Mouse (Mus musculus): ENCODE measurements around the gene Ccl21b. TPM values are rescaled to one million over a fixed set of nuclear protein-coding genes. Genes with fewer than 3 reads are reported as not detected.
"Not testable (repeated sequence)": the region's sequence is repeated elsewhere in the genome, so short reads cannot be mapped to it uniquely, and the experiment has no call there.

Gene Ccl21b
- not detected in 2 replicates for polyA plus RNA-seq (2015; fragmentation: Nextera tagmentation; extraction: Ambion mirVana)

DNA sequence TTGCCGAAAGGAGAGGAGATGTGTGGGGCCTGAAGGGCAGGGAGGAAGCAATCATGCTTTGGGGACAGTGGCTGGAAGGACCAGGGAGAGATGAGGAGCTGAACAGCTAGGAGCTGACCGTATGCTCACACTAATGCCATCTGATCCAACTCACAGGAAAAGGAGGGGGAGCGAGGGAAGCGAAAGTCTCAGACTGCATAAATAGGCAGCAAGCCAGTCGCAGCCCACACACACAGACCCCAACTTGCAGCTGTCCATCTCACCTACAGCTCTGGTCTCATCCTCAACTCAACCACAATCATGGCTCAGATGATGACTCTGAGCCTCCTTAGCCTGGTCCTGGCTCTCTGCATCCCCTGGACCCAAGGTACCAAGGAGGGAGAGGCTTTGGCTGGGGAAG lies at the start of gene Ccl21b:
Gene Ccl21b (plus strand): TSS at position 301 of the 400 bp plus-strand sequence.
- H3K4me2 ChIP-seq; H3K4me1 ChIP-seq (replicated peaks); H3K36me3 ChIP-seq; H3K4me3 ChIP-seq; ATAC-seq (ENCODE audit: low FRiP score, low read depth); H3K27me3 ChIP-seq; H3K9ac ChIP-seq; H3K27ac ChIP-seq (replicated peaks); H3K9me3 ChIP-seq: not testable (repeated sequence)
- no CpG with 5 or more reads among the region's 5 CpGs for whole genome bisulfite sequencing

DNA sequence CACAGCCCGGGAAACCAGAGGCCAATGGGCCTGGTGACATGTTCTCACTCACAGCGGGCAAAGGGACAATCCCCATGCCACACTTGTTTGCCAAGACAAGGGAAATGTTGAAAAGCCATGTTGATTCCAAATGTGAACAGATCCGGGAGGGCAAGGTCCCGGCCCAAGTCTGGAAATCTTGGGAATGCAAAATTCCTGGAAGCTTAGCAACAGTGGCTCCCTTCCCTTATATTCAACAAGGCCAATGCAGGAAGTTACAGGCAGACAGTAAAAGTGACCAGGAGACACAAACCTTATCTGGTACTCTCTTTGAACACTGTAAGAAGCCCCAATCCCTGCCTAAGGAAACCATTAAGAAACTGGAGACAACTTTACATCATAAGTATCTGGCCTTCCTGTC lies 15.2 kb upstream of the Ccl21b start, which contains the start of gene Gm10600:
Gene Gm10600 (plus strand): TSS at position 301 of the 400 bp plus-strand sequence.
- H3K4me3 ChIP-seq; H3K4me1 ChIP-seq (replicated peaks); ATAC-seq (ENCODE audit: low FRiP score, low read depth); H3K27ac ChIP-seq (replicated peaks); H3K9ac ChIP-seq; H3K27me3 ChIP-seq; H3K4me2 ChIP-seq; H3K36me3 ChIP-seq; H3K9me3 ChIP-seq: not testable (repeated sequence)
- no CpG with 5 or more reads among the region's 4 CpGs for WGBS

DNA sequence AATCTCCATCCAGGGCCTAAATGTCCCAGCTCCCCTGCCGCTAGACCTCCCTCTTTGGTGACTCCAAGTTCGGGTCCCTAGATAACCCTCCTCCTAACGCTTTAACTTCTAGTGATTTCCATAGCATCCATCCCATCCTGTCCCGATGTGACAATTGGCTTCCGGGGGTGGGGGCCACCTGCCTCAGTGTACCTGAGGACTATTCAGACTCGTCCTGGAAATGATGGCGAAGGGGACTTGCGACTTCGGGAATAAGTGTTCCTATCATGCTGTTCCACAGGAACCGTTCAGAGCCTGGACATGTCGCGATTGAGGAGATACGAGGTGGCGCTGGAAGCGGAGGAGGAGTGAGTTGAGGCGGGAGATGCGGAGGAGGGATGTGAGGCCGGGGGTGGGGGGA lies 38.4 kb downstream of the Ccl21b start, which contains the start of gene Gm21953:
Gene Gm21953 (plus strand): TSS at position 301 of the 400 bp plus-strand sequence.
- ATAC-seq (ENCODE audit: low FRiP score, low read depth); H3K4me3 ChIP-seq; H3K36me3 ChIP-seq; H3K27ac ChIP-seq (replicated peaks); H3K4me2 ChIP-seq; H3K27me3 ChIP-seq; H3K9me3 ChIP-seq; H3K4me1 ChIP-seq (replicated peaks); H3K9ac ChIP-seq: not testable (repeated sequence)
- WGBS = no CpG with 5 or more reads among the region's 18 CpGs

Other genes starting within 250 kb of the Ccl21b start
- 0.69 and 0.79 TPM in 2 replicates for gene Gm21093, start 221.0 kb upstream of the Ccl21b start, polyA plus RNA-seq (2015; fragmentation: Nextera tagmentation; extraction: Ambion mirVana)
- gene Gm3893, start 164.6 kb upstream of the Ccl21b start, polyA plus RNA-seq (2015; fragmentation: Nextera tagmentation; extraction: Ambion mirVana) = not detected in 2 replicates
- gene Gm13304, start 140.9 kb upstream of the Ccl21b start, polyA plus RNA-seq (2015; fragmentation: Nextera tagmentation; extraction: Ambion mirVana) = not detected in 2 replicates
- 3.4 and 3.6 TPM in 2 replicates for gene Gm13306, start 102.3 kb upstream of the Ccl21b start, polyA plus RNA-seq (2015; fragmentation: Nextera tagmentation; extraction: Ambion mirVana)
- not detected in 2 replicates for gene Gm13305, start 87.2 kb upstream of the Ccl21b start, polyA plus RNA-seq (2015; fragmentation: Nextera tagmentation; extraction: Ambion mirVana)
- not detected in 2 replicates for gene Gm10600, start 15.1 kb upstream of the Ccl21b start, polyA plus RNA-seq (2015; fragmentation: Nextera tagmentation; extraction: Ambion mirVana)
- not detected in 2 replicates for gene Gm21953, start 38.5 kb downstream of the Ccl21b start, polyA plus RNA-seq (2015; fragmentation: Nextera tagmentation; extraction: Ambion mirVana)
- gene Fam205a3, start 62.6 kb downstream of the Ccl21b start, polyA plus RNA-seq (2015; fragmentation: Nextera tagmentation; extraction: Ambion mirVana) = not detected in 2 replicates
- not detected in 2 replicates for gene Gm21586, start 183.6 kb downstream of the Ccl21b start, polyA plus RNA-seq (2015; fragmentation: Nextera tagmentation; extraction: Ambion mirVana)
- 0.20 TPM in 1 of 2 replicates, not detected in the other for gene Gm2163, start 211.0 kb downstream of the Ccl21b start, polyA plus RNA-seq (2015; fragmentation: Nextera tagmentation; extraction: Ambion mirVana)